Mouse (Mus musculus): ENCODE results near the gene Rest.

The Rest gene

GRCm38 (mm10) chr5:77266066-77266885, 985 bp downstream of the Rest start:
- peak; percentile 48 to 49 for DNase-seq

DNA sequence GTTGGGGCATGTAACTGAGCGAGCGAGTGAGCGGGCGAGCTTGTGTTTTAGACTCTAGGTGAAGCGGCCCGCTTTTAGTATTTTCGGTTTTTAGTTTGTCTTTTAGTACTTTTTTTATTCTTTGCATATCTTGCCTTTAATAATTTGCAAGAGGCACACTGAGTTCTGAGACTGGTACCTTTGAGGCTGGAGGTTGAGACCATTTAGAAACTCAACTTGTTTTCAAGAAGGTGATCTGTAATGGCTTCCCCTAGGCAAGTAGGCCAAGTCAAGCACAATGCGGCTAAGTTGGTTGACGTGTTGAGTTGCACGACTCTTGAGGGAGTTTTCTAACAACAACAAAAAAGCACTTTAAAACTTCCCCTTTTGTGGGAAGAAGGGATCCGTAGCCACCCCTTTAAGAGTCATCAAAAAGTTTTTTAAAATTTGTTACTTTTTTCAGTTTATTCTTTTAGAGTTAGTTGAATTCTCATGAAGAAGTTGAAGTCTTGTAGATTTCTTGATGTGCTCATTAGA, 1.7 kb downstream of the Rest start:
- DNase-seq = no peak

GRCm38 (mm10) chr5:77267441-77267840, 2.1 kb downstream of the Rest start:
- DNase-seq = no peak

GRCm38 (mm10) chr5:77267957-77268624, 2.8 kb downstream of the Rest start:
- no peak for DNase-seq

GRCm38 (mm10) chr5:77269399-77269798, 4.1 kb downstream of the Rest start:
- DNase-seq = no peak

GRCm38 (mm10) chr5:77273151-77273550, 7.9 kb downstream of the Rest start:
- DNase-seq = peak; percentile 67 to 79

DNA sequence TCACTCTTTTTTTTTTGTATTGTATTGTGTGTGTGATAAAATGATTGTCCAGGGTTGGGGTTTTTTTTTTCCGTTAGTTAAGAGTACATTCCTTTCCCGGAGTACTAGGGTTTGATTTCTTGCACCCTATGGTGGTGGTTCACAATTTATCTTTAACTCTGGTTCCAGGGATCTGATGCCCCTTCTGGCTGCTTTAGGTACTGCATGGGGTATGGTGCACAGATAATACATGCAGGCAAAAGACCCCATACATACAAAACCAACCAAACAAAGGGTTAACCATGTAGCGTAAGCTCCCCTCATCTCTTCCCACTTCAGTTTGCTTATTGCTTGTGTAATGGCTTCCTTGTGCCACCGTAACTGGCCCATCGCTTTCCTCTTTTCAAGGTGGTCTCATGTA, 10.7 kb downstream of the Rest start:
- peak in 1 of 2 experiments; percentile 26 for DNase-seq

DNA sequence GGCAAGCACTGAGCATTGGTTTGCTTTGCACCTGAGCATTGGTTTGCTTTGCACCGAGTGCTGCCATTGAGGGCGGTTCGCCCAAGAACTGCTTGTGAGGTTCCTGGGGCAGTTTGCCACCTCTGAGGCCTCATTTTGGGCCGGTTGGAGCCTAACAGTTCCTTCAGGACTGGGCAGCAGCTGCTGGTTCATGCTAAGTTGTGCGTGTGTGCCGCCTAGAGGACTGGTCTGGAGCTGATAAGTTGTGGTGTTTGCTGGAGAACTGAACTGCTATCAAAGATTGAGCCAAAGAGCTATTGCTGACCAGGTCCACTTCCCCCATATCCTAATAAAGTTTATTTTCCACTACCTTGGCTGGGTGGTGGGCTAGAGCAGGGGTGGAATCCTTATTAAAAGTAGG, 11.9 kb downstream of the Rest start:
- no peak for DNase-seq

DNA sequence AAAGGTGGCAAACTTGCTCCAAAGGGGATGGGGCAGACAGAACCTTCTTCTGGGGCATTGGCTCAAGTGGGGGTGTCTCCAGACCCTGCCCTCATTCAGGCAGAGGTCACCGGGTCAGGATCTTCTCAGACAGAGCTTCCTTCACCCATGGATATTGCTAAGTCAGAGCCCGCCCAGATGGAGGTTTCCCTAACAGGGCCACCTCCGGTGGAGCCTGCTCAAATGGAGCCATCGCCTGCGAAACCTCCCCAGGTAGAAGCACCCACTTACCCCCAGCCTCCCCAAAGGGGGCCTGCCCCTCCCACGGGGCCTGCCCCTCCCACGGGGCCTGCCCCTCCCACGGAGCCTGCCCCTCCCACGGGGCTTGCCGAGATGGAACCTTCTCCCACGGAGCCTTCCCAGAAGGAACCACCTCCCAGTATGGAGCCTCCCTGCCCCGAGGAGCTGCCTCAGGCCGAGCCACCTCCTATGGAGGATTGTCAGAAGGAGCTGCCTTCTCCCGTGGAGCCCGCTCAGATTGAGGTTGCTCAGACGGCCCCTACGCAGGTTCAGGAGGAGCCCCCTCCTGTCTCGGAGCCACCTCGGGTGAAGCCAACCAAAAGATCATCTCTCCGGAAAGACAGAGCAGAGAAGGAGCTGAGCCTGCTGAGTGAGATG, 16.4 kb downstream of the Rest start:
- DNase-seq = no peak

DNA sequence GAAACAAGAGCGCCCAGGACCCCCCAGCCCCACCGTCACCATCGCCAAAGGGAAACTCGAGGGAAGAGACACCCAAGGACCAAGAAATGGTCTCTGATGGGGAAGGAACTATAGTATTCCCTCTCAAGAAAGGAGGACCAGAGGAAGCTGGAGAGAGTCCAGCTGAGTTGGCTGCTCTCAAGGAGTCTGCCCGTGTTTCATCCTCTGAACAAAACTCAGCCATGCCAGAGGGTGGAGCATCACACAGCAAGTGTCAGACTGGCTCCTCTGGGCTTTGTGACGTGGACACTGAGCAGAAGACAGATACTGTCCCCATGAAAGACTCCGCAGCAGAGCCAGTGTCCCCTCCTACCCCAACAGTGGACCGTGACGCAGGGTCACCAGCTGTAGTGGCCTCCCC, 17.0 kb downstream of the Rest start:
- no peak for DNase-seq

DNA sequence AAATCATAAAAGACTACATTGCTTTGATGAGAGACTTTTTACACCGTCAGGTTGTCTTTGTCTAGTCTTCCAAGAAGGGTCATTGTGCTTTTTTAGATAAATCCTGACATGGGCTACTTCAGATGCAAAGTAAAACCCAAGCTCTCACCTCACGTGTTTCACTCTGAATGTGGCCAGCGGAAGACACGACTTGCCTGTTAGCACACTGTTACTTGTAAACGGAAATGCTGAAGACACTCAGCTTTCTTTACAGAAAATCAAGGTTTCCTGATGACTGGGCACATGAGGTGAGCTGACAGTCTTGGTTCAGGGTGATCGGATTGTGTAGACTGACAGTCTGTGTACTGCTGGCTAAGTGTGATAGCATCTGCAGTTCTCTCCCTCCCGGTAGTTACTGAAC, 20.4 kb downstream of the Rest start:
- DNase-seq = no peak

GRCm38 (mm10) chr5:77286904-77287303, 21.6 kb downstream of the Rest start:
- no peak for DNase-seq

- no peak for DNase-seq
These were observed 22.6 kb downstream of the Rest start for GRCm38 (mm10) chr5:77287901-77288300.

DNA sequence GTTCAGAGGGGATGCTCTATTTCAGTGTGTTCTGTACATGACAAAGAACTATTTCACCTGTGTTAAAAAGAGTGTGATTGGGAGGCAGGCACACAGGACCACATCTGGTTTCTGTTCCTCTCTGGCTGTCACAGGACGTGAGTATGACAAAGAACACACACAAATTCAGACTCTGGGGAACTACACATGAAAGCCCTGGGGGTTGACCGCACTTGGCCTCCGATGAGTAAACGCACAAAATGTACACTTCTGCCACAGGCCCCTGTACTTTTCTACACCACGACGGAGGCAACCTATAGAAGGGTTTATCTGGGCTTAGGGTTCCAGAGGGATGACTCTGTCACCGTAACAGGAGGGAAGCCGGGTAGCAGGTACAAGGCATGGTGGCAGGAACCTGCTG, 24.4 kb downstream of the Rest start:
- no peak for DNase-seq

DNA sequence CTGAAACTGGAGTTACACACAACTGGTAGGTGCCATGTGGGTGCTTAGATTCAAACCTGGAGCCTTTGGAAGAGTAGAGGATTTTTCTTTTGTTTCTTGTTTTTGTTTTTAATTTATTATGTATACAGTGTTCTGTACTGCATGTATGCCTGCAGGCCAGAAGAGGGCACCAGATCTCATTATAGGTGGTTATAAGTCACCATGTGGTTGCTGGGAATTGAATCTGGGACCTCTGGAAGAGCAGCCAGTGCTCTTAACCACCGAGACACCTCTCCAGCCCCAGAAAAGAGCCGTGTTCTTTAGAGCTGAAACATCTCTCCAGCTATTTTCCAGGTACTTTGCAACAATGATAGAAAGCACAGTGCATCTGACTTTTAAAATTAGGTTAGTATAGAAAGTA, 25.3 kb downstream of the Rest start:
- DNase-seq = no peak

DNA sequence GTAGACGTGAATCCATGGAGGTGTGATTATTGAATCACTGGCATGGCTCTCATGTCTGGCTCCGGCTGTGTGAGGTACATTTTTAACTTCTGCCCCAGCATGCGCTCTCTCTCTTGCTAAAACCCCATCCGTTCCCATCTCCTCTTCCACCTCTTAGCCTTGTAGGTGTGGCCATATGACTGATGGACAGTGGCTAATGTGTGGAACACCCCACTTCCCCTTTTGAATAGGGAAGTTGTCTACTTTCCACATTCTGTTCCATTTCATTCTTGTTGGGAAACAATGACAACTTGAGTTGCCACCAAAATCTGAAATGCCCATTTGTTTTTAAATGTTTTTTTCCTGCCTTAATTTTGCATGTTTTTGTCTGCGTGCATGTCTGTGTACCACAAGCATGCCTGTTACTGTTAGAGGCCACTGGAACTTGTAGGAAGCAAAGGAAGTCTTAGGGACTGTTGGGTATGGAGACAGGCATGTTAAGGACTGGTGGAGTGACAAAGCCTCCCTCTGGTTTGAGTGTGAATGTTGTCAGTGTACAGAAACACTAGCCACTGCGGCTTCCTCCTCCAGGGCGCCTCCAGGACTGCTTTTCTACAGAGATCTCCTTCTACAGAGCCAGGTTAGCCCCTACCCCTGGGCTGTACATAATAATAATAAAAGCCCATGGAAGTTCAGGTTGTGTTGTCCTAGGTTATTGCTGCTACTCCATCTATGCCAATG, 27.7 kb downstream of the Rest start:
- DNase-seq = no peak

DNA sequence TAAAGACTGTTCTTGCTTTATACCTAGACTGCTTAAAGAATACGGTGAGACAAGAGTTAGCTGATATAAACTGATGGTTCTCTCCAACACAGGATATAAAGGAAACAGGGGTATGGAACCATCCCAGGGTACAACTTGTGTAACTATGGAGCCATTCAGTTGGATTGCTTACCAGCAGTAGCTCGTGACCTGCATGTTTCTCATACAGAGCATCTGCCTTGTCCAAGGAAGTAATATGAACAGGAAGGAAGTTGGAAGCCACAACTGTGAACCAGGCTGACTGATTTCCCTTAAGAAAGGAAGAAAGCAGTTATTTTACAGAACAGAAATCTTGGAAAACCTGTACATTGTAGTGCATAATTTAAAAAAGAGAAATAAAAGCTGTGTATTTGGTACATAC, 34.2 kb downstream of the Rest start:
- no peak for DNase-seq

GRCm38 (mm10) chr5:77301296-77301903, 36.1 kb downstream of the Rest start:
- no peak for DNase-seq

DNA sequence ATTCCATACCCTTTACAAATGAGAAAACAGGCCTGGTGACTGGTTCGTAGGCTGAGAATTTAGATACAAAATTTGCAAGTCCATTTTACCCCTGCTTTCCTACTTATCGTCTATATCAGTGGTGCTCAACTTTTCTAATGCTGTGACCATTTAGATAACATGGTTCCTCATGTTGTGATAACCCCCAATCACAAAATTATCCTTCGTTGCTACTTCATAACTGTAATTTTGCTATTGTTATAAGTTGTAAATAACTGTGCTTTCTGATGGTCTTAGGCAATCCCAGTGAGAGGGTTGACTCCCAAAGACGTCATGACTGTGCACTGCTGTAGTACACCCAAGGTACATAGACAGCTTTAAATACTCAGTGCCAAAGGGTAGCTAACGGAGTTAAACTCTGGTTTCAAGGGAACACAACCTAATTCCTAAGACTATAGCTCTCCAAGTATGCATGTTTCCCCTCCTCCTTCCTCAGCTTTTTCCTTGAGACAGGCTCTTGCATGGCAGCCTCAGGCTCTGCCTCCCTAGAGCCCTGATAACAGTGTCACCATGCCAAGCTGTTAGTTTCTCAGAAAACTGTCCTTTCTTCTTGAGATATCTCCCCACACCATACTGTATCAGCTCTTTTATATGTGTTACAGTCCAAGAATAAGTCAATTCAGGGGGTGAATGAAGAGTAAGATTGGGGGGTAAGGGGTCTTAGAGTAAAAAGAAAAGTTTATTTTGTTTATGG, 42.7 kb downstream of the Rest start:
- DNase-seq = no peak

DNA sequence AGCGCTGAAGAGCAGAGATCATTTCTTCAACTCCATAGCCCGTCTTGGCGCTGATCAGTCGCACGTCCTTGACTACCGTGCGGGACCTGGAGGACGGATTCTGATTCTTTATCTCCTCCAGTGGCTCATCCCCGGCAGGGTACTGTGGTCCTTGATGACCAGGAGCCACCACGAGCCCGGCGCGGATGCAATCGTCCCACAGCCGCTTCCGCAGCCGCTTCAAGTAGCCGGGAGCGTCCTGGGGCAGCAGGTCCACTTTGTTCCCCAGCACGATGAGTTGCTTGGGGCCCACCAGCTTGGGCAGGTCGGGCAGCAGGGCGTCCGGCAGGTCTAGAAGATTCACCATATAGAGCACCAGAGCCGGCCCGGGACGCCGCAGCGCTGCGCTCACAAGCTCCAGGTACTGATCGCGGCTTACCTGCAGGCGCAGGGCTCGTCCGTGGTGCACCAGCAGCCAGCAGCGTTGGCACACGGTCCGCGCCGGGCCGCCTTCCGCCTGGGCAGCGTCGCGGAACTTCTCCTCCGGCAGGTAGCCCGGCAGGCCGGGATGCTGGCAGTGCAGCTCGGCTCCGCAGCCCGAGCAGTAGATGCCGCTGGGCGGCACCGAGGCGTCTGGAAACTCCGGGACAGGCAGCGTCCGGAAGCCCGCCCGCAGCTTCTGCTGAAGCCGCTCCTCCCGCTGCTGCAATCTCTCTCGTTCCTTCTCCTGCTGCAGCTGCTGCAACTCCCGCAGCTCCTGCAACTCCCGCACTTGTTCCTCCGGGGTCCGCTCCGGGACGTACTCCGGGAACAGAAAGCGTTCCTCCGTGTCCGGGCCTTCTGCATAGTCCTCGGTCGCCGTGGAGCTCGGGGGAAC, 44.0 kb downstream of the Rest start:
- peak in 1 of 2 experiments; percentile 43 for DNase-seq
